Mouse (Mus musculus): ENCODE results near the gene Cd300lg. TPM values are rescaled to one million over a fixed set of nuclear protein-coding genes. Genes with fewer than 3 reads are reported as not detected.

The Cd300lg gene
- polyA plus RNA-seq, 1 experiment from 2014 or later: 0.70 TPM

- ATAC-seq (replicated peaks; ENCODE audit: insufficient number of reproducible peaks, low FRiP score, low TSS enrichment): no peak
- Histone ChIP-seq H3K27me3 (ENCODE audit: control insufficient read depth, insufficient read depth, low read length) (peaks cover 15% of the 10 kb centered on the region), H3K4me3 (ENCODE audit: low read depth, low read length) (peak within 1 kb of the TSS; percentile 67), H3K4me2 (peak within 1 kb of the TSS; percentile 92), H3K27ac (ENCODE audit: low read depth, low read length) (no peak within 1 kb of the TSS), H3K9ac (ENCODE audit: low read depth, low read length) (peak within 1 kb of the TSS; percentile 79; the same call in 1 of the 2 replicates), H3K36me3 (ENCODE audit: control insufficient read depth, insufficient read depth, low read length) (no peaks in the 10 kb centered on the region), H3K9me3 (replicated peaks; ENCODE audit: control insufficient read depth, low read length) (no peaks in the 10 kb centered on the region), H3K4me1 (ENCODE audit: control insufficient read depth, insufficient read depth, low read length) (peaks cover 14% of the 10 kb centered on the region)
- 68% methylated on average over 6 of the region's 6 CpGs for WGBS (ENCODE audit: insufficient replicate concordance)
Observed at GRCm38 (mm10) chr11:102028087-102028816, 13.1 kb upstream of the Cd300lg start, which contains the start of gene Mpp3. Mpp3 (minus strand) TSS chr11:102028461.

- ATAC-seq (replicated peaks; ENCODE audit: insufficient number of reproducible peaks, low FRiP score, low TSS enrichment): no peak
- Histone ChIP-seq H3K9ac (ENCODE audit: low read depth, low read length) (no peak overlapping the region), H3K4me2 (no peak overlapping the region), H3K4me3 (ENCODE audit: low read depth, low read length) (no peak overlapping the region), H3K27ac (ENCODE audit: low read depth, low read length) (no peak overlapping the region), H3K36me3 (ENCODE audit: control insufficient read depth, insufficient read depth, low read length) (no peaks in the 10 kb centered on the region), H3K27me3 (ENCODE audit: control insufficient read depth, insufficient read depth, low read length) (peaks cover 10% of the 10 kb centered on the region), H3K4me1 (ENCODE audit: control insufficient read depth, insufficient read depth, low read length) (peaks cover 14% of the 10 kb centered on the region), H3K9me3 (replicated peaks; ENCODE audit: control insufficient read depth, low read length) (no peaks in the 10 kb centered on the region)
- WGBS (ENCODE audit: insufficient replicate concordance): 62% methylated on average over 4 of the region's 4 CpGs
Observed at GRCm38 (mm10) chr11:102029304-102029703, 12.0 kb upstream of the Cd300lg start.

DNA sequence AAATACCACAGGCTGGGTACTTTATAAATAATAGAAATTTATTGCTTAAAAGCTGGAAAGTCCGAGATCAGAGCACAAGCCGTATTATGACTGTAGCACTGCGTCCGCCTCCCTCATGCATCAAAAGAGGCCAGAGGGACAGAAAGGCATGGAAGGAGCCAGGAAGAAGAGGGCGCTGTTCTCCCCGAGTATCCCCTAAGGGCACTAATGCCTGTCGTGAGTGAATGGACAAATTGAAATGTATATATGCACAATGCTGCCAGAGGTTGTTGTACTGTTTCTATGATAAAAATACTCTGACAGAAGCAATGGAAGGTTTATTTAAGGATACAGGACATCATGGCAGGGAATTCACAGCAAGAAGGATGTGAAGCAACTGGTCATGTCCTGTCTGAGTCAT, 11.3 kb upstream of the Cd300lg start:
- Histone ChIP-seq H3K27ac (ENCODE audit: low read depth, low read length) (no peak overlapping the region), H3K9ac (ENCODE audit: low read depth, low read length) (no peak overlapping the region), H3K27me3 (ENCODE audit: control insufficient read depth, insufficient read depth, low read length) (peaks cover 9% of the 10 kb centered on the region), H3K4me1 (ENCODE audit: control insufficient read depth, insufficient read depth, low read length) (peaks cover 14% of the 10 kb centered on the region), H3K4me3 (ENCODE audit: low read depth, low read length) (no peak overlapping the region), H3K4me2 (no peak overlapping the region), H3K9me3 (replicated peaks; ENCODE audit: control insufficient read depth, low read length) (no peaks in the 10 kb centered on the region), H3K36me3 (ENCODE audit: control insufficient read depth, insufficient read depth, low read length) (no peaks in the 10 kb centered on the region)
- WGBS (ENCODE audit: insufficient replicate concordance): 36% methylated on average over 7 of the region's 7 CpGs
- ATAC-seq (replicated peaks; ENCODE audit: insufficient number of reproducible peaks, low FRiP score, low TSS enrichment): no peak

DNA sequence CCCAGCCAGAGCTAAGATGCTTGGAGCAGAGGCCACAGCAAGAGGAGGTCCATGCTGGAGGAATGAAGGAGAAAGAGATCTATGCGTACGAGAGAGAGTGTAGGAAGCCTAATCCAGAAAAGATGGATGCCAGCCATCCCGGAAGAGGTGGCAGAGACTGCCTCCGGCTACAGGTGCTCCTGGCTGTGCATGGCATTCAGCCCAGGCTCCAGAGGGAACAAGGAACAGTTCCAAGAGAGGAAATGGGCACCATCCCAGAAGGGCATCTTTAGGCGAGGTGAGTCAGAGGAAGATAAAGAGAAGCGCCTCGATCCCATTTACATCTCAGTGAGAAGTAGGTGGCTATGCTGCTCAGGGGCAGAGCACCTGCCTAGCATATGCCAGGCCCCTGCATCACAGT, 10.2 kb upstream of the Cd300lg start:
- H3K4me1 ChIP-seq (ENCODE audit: control insufficient read depth, insufficient read depth, low read length): peaks cover 9% of the 10 kb centered on the region

GRCm38 (mm10) chr11:102033055-102033591, 8.2 kb upstream of the Cd300lg start:
- Histone ChIP-seq H3K4me3 (ENCODE audit: low read depth, low read length) (no peak overlapping the region), H3K27ac (ENCODE audit: low read depth, low read length) (no peak overlapping the region), H3K27me3 (ENCODE audit: control insufficient read depth, insufficient read depth, low read length) (0 out of 2 replicates have a peak, but pooled peaks cover 2% of the 10 kb centered on the region), H3K4me1 (ENCODE audit: control insufficient read depth, insufficient read depth, low read length) (no peaks in the 10 kb centered on the region), H3K9ac (ENCODE audit: low read depth, low read length) (no peak overlapping the region), H3K36me3 (ENCODE audit: control insufficient read depth, insufficient read depth, low read length) (no peaks in the 10 kb centered on the region), H3K9me3 (replicated peaks; ENCODE audit: control insufficient read depth, low read length) (no peaks in the 10 kb centered on the region), H3K4me2 (no peak overlapping the region)
- no peak for ATAC-seq (replicated peaks; ENCODE audit: insufficient number of reproducible peaks, low FRiP score, low TSS enrichment)
- 87% methylated on average over 12 of the region's 12 CpGs for WGBS (ENCODE audit: insufficient replicate concordance)

More for the DNA sequence above, 10.2 kb upstream of the Cd300lg start:
- Histone ChIP-seq H3K27me3 (ENCODE audit: control insufficient read depth, insufficient read depth, low read length) (peaks cover under 1% of the 10 kb centered on the region), H3K4me2 (no peak overlapping the region), H3K9ac (ENCODE audit: low read depth, low read length) (no peak overlapping the region), H3K27ac (ENCODE audit: low read depth, low read length) (no peak overlapping the region), H3K4me3 (ENCODE audit: low read depth, low read length) (no peak overlapping the region), H3K9me3 (replicated peaks; ENCODE audit: control insufficient read depth, low read length) (no peaks in the 10 kb centered on the region), H3K36me3 (ENCODE audit: control insufficient read depth, insufficient read depth, low read length) (no peaks in the 10 kb centered on the region)
- no peak for ATAC-seq (replicated peaks; ENCODE audit: insufficient number of reproducible peaks, low FRiP score, low TSS enrichment)
- WGBS (ENCODE audit: insufficient replicate concordance): 78% methylated on average over 7 of the region's 7 CpGs

DNA sequence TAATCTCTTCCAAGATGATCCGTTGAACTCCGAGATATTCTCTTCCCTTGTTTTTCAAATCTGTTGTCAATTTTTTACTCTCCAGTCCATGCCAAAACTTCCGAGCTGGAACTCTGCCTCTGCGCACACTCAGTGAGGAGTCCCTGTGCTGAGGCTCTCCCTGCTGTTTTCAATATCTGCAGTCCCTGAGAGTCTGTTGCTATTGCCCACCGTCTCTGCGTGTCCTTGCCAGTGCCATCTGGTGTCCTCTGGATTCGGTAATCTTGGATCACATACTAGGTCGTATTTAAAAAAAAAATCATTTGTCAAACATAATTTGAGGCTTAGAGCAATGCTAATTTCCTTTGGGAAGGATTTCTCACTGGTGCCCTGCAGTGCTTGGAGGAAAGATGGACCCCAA, 6.4 kb upstream of the Cd300lg start:
- Histone ChIP-seq H3K4me1 (ENCODE audit: control insufficient read depth, insufficient read depth, low read length) (no peaks in the 10 kb centered on the region), H3K36me3 (ENCODE audit: control insufficient read depth, insufficient read depth, low read length) (no peaks in the 10 kb centered on the region), H3K9me3 (replicated peaks; ENCODE audit: control insufficient read depth, low read length) (no peaks in the 10 kb centered on the region), H3K4me2 (no peak overlapping the region), H3K27me3 (ENCODE audit: control insufficient read depth, insufficient read depth, low read length) (0 out of 2 replicates have a peak, but pooled peaks cover 2% of the 10 kb centered on the region), H3K9ac (ENCODE audit: low read depth, low read length) (no peak overlapping the region), H3K27ac (ENCODE audit: low read depth, low read length) (no peak overlapping the region), H3K4me3 (ENCODE audit: low read depth, low read length) (no peak overlapping the region)
- no peak for ATAC-seq (replicated peaks; ENCODE audit: insufficient number of reproducible peaks, low FRiP score, low TSS enrichment)
- WGBS (ENCODE audit: insufficient replicate concordance): 74% methylated on average over 8 of the region's 8 CpGs

DNA sequence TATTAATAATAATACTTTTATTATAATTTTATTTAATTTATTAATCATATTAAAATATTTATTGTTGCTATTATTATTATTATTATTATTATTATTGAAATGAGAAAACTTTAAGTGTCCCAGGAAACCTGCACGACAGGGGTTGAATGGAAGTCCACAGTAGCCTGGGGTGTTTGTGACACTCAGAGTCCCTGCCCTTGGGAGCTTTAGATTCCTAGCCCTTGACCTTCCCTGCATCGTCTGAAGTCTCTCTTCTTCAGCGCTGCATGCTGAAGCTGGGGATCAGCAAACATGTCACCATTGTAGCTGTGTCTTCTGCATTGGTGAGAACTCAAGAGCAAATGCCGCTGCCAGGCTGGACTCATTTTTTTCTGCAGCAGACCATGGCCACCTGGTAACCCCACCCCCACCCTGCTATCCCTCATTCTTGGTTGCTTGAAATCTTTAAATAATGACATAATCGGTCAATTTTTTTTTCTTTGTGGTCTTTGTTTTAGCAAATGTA, 5.8 kb upstream of the Cd300lg start:
- Histone ChIP-seq H3K36me3 (ENCODE audit: control insufficient read depth, insufficient read depth, low read length) (no peaks in the 10 kb centered on the region), H3K27ac (ENCODE audit: low read depth, low read length) (no peak overlapping the region), H3K9ac (ENCODE audit: low read depth, low read length) (no peak overlapping the region), H3K27me3 (ENCODE audit: control insufficient read depth, insufficient read depth, low read length) (0 out of 2 replicates have a peak, but pooled peaks cover 2% of the 10 kb centered on the region), H3K4me2 (no peak overlapping the region), H3K4me1 (ENCODE audit: control insufficient read depth, insufficient read depth, low read length) (no peaks in the 10 kb centered on the region), H3K4me3 (ENCODE audit: low read depth, low read length) (no peak overlapping the region), H3K9me3 (replicated peaks; ENCODE audit: control insufficient read depth, low read length) (no peaks in the 10 kb centered on the region)
- 56% methylated on average over 5 of the region's 5 CpGs for whole genome bisulfite sequencing (ENCODE audit: insufficient replicate concordance)
- no peak for ATAC-seq (replicated peaks; ENCODE audit: insufficient number of reproducible peaks, low FRiP score, low TSS enrichment)

DNA sequence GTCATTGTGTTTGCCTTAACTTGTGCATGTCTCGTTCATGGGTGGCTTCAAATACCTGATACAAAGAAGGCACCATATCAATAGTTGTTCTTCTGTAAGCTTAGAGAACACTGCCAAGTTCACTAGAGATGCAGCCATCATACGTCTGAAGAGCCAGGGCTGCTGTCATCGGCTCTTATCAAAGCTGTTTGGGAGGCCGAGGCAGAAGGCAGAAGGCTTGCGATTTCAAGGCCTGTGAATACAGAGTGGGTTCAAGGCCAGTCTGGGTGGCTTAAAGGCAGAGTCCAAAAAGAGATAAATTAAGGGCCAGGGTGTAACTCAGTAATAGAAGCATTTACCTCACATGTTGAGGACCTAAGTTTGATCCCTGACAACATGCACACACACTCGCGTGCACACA, 5.0 kb upstream of the Cd300lg start:
- WGBS (ENCODE audit: insufficient replicate concordance): 49% methylated on average over 7 of the region's 7 CpGs
- H3K4me3 ChIP-seq (ENCODE audit: low read depth, low read length): no peak overlapping the region

More for the DNA sequence above, 5.0 kb upstream of the Cd300lg start:
- H3K27me3 ChIP-seq (ENCODE audit: control insufficient read depth, insufficient read depth, low read length): 0 out of 2 replicates have a peak, but pooled peaks cover 2% of the 10 kb centered on the region
- no peak overlapping the region for H3K4me2 ChIP-seq
- no peaks in the 10 kb centered on the region for H3K4me1 ChIP-seq (ENCODE audit: control insufficient read depth, insufficient read depth, low read length)
- ATAC-seq (replicated peaks; ENCODE audit: insufficient number of reproducible peaks, low FRiP score, low TSS enrichment): no peak
- H3K36me3 ChIP-seq (ENCODE audit: control insufficient read depth, insufficient read depth, low read length): no peaks in the 10 kb centered on the region
- H3K9ac ChIP-seq (ENCODE audit: low read depth, low read length): no peak overlapping the region
- H3K27ac ChIP-seq (ENCODE audit: low read depth, low read length): no peak overlapping the region
- no peaks in the 10 kb centered on the region for H3K9me3 ChIP-seq (replicated peaks; ENCODE audit: control insufficient read depth, low read length)

Measured in heart, embryonic 11.5 days (tissue).